Mouse (Mus musculus): ENCODE data around the gene Runx2. TPM values are rescaled to one million over a fixed set of nuclear protein-coding genes. Genes with fewer than 3 reads are reported as not detected.

Gene Runx2
- polyA plus RNA-seq, 1 experiment, result not detected

- Histone ChIP-seq H3K27ac (replicated peaks; ENCODE audit: low read depth, low read length) (no peak overlapping the region), H3K4me3 (ENCODE audit: insufficient read depth, low read depth, low read length) (no peak overlapping the region), H3K4me1 (ENCODE audit: control insufficient read depth, insufficient read depth, insufficient read length, low read length) (no peaks in the 10 kb centered on the region)
These were observed 335.1 kb downstream of the Runx2 start for GRCm38 (mm10) chr17:44479491-44479890.

GRCm38 (mm10) chr17:44475910-44476309 lies 338.7 kb downstream of the Runx2 start:
- no peaks in the 10 kb centered on the region for H3K4me1 ChIP-seq (ENCODE audit: control insufficient read depth, insufficient read depth, insufficient read length, low read length)
- no peak overlapping the region for H3K4me3 ChIP-seq (ENCODE audit: insufficient read depth, low read depth, low read length)
- H3K27ac ChIP-seq (replicated peaks; ENCODE audit: low read depth, low read length), result no peak overlapping the region

GRCm38 (mm10) chr17:44474280-44474679 lies 340.3 kb downstream of the Runx2 start:
- no peaks in the 10 kb centered on the region for H3K4me1 ChIP-seq (ENCODE audit: control insufficient read depth, insufficient read depth, insufficient read length, low read length)
- no peak overlapping the region for H3K4me3 ChIP-seq (ENCODE audit: insufficient read depth, low read depth, low read length)
- no peak overlapping the region for H3K27ac ChIP-seq (replicated peaks; ENCODE audit: low read depth, low read length)

GRCm38 (mm10) chr17:44472695-44473094 lies 341.9 kb downstream of the Runx2 start:
- Histone ChIP-seq H3K4me1 (ENCODE audit: control insufficient read depth, insufficient read depth, insufficient read length, low read length) (no peaks in the 10 kb centered on the region), H3K4me3 (ENCODE audit: insufficient read depth, low read depth, low read length) (no peak overlapping the region)

GRCm38 (mm10) chr17:44463679-44464078 lies 350.9 kb downstream of the Runx2 start:
- H3K27ac ChIP-seq (replicated peaks; ENCODE audit: low read depth, low read length), result no peak overlapping the region
- no peaks in the 10 kb centered on the region for H3K4me1 ChIP-seq (ENCODE audit: control insufficient read depth, insufficient read depth, insufficient read length, low read length)
- H3K4me3 ChIP-seq (ENCODE audit: insufficient read depth, low read depth, low read length), result no peak overlapping the region

More at GRCm38 (mm10) chr17:44472695-44473094, 341.9 kb downstream of the Runx2 start:
- H3K27ac ChIP-seq (replicated peaks; ENCODE audit: low read depth, low read length), result no peak overlapping the region

GRCm38 (mm10) chr17:44460156-44460555 lies 354.4 kb downstream of the Runx2 start:
- H3K27ac ChIP-seq (replicated peaks; ENCODE audit: low read depth, low read length), result no peak overlapping the region
- H3K4me1 ChIP-seq (ENCODE audit: control insufficient read depth, insufficient read depth, insufficient read length, low read length), result no peaks in the 10 kb centered on the region

GRCm38 (mm10) chr17:44459029-44459428 lies 355.6 kb downstream of the Runx2 start:
- Histone ChIP-seq H3K4me1 (ENCODE audit: control insufficient read depth, insufficient read depth, insufficient read length, low read length) (no peaks in the 10 kb centered on the region), H3K4me3 (ENCODE audit: insufficient read depth, low read depth, low read length) (no peak overlapping the region), H3K27ac (replicated peaks; ENCODE audit: low read depth, low read length) (no peak overlapping the region)

More at GRCm38 (mm10) chr17:44460156-44460555, 354.4 kb downstream of the Runx2 start:
- H3K4me3 ChIP-seq (ENCODE audit: insufficient read depth, low read depth, low read length), result no peak overlapping the region

- Histone ChIP-seq H3K27ac (replicated peaks; ENCODE audit: low read depth, low read length) (no peak overlapping the region), H3K4me1 (ENCODE audit: control insufficient read depth, insufficient read depth, insufficient read length, low read length) (no peaks in the 10 kb centered on the region), H3K4me3 (ENCODE audit: insufficient read depth, low read depth, low read length) (no peak overlapping the region)
These were observed 357.9 kb downstream of the Runx2 start for GRCm38 (mm10) chr17:44456696-44457095.

GRCm38 (mm10) chr17:44455681-44456600 lies 358.7 kb downstream of the Runx2 start:
- Histone ChIP-seq H3K4me1 (ENCODE audit: control insufficient read depth, insufficient read depth, insufficient read length, low read length) (no peaks in the 10 kb centered on the region), H3K27ac (replicated peaks; ENCODE audit: low read depth, low read length) (no peak overlapping the region), H3K4me3 (ENCODE audit: insufficient read depth, low read depth, low read length) (no peak overlapping the region)

- H3K4me1 ChIP-seq (ENCODE audit: control insufficient read depth, insufficient read depth, insufficient read length, low read length), result no peaks in the 10 kb centered on the region
- no peak overlapping the region for H3K4me3 ChIP-seq (ENCODE audit: insufficient read depth, low read depth, low read length)
- H3K27ac ChIP-seq (replicated peaks; ENCODE audit: low read depth, low read length), result no peak overlapping the region
These were observed 364.6 kb downstream of the Runx2 start for GRCm38 (mm10) chr17:44449915-44450471.

Other genes with a start within 250 kb of the Runx2 start
- 20.0 and 24.0 TPM in 2 replicates for gene Supt3, start 37.6 kb downstream of the Runx2 start, polyA plus RNA-seq (2012; ENCODE audit: insufficient read depth, insufficient read length, missing spikeins)